Mouse (Mus musculus) right cerebral cortex, postnatal 4 days (tissue): ENCODE measurements around the gene Bex1.

ENCODE experiments used
- DNase-seq: peaks from one replicate; pipeline ENCODE4 v3.0.0-alpha.2; 2022

Gene Bex1

GRCm38 (mm10) chrX:136171189-136172117, 43.9 kb downstream of the Bex1 start:
- DNase-seq = peak; percentile 47

GRCm38 (mm10) chrX:136170625-136171024, 44.7 kb downstream of the Bex1 start:
- DNase-seq = no peak
